Mouse (Mus musculus) embryonic fibroblast, embryonic 13.5 days (primary cell): ENCODE measurements around the gene Gm7247. TPM values are rescaled to one million over a fixed set of nuclear protein-coding genes. Genes with fewer than 3 reads are reported as not detected.
"Not testable (repeated sequence)": the region's sequence is repeated elsewhere in the genome, so short reads cannot be mapped to it uniquely, and the experiment has no call there.

Experiments
- H3K27ac ChIP-seq: 2 replicates; pipeline ENCODE4 v1.5.1; 2012; ENCODE audit warnings: low read length, control low read depth, inconsistent platforms; ENCODE audit not compliant: insufficient read depth
- H3K4me1 ChIP-seq: 2 replicates; pipeline ENCODE4 v1.6.1; 2011; ENCODE audit warnings: low read length; ENCODE audit not compliant: control insufficient read depth, insufficient read depth
- H3K4me3 ChIP-seq: 2 replicates; pipeline ENCODE4 v1.5.1; 2011; ENCODE audit warnings: mild to moderate bottlenecking, control low read depth, low read length; ENCODE audit not compliant: insufficient read depth
- CTCF ChIP-seq: IDR thresholded peaks from 2 replicates; pipeline ENCODE4 v1.5.1; 2011; ENCODE audit warnings: mild to moderate bottlenecking, control low read depth, low read length, moderate library complexity, borderline replicate concordance; ENCODE audit not compliant: insufficient read depth
- POLR2A ChIP-seq: IDR thresholded peaks from 2 replicates; pipeline ENCODE4 v1.6.1; 2011; ENCODE audit warnings: low read depth, mild to moderate bottlenecking, control low read depth, low read length, moderate library complexity
- polyA plus RNA-seq: library from polyadenylated mRNA; stranded (reverse); fragments of >200 nt; gene quantifications from 2 replicates; pipeline ENCODE4 v1.2.4, GENCODE M21; 2011; ENCODE audit warnings: low read depth; ENCODE audit not compliant: missing spikeins, insufficient read length

Gene Gm7247
- polyA plus RNA-seq, 1 experiment = not detected

GRCm38 (mm10) chr14:51423885-51424284 is 62.3 kb downstream of the Gm7247 start:
- Histone ChIP-seq H3K27ac (no peak overlapping the region), H3K4me3 (no peak overlapping the region), H3K4me1 (no peaks in the 10 kb centered on the region)
- TF ChIP-seq POLR2A = no peak
- TF ChIP-seq CTCF = no peak

- H3K4me3 ChIP-seq, H3K27ac ChIP-seq, H3K4me1 ChIP-seq: not testable (repeated sequence)
These were observed 68.6 kb downstream of the Gm7247 start for GRCm38 (mm10) chr14:51430138-51430537.

GRCm38 (mm10) chr14:51434546-51434945 is 73.0 kb downstream of the Gm7247 start:
- Histone ChIP-seq H3K4me1 (no peaks in the 10 kb centered on the region), H3K4me3 (no peak overlapping the region), H3K27ac (no peak overlapping the region)
- TF ChIP-seq POLR2A (no peak), CTCF (no peak)

- Histone ChIP-seq H3K27ac (no peak overlapping the region), H3K4me1 (no peaks in the 10 kb centered on the region), H3K4me3 (no peak overlapping the region)
- TF ChIP-seq POLR2A (no peak), CTCF (no peak)
These were observed 73.5 kb downstream of the Gm7247 start for GRCm38 (mm10) chr14:51435020-51435419.

GRCm38 (mm10) chr14:51438955-51439354 is 77.4 kb downstream of the Gm7247 start:
- Histone ChIP-seq H3K27ac (no peak overlapping the region), H3K4me3 (no peak overlapping the region), H3K4me1 (no peaks in the 10 kb centered on the region)
- no peak for TF ChIP-seq CTCF
- TF ChIP-seq POLR2A = no peak

GRCm38 (mm10) chr14:51451557-51451956 is 90.0 kb downstream of the Gm7247 start, which contains the start of gene Vmn2r89:
Vmn2r89 (plus strand) TSS chr14:51451857.
- not testable (repeated sequence) for H3K4me1 ChIP-seq, H3K27ac ChIP-seq, H3K4me3 ChIP-seq

- not testable (repeated sequence) for H3K27ac ChIP-seq, H3K4me1 ChIP-seq, H3K4me3 ChIP-seq
These were observed 118.7 kb downstream of the Gm7247 start for GRCm38 (mm10) chr14:51480278-51480677.

- not testable (repeated sequence) for H3K27ac ChIP-seq, H3K4me3 ChIP-seq, H3K4me1 ChIP-seq
These were observed 119.9 kb downstream of the Gm7247 start for GRCm38 (mm10) chr14:51481332-51482015.

GRCm38 (mm10) chr14:51482051-51482715 is 120.6 kb downstream of the Gm7247 start:
- H3K27ac ChIP-seq = no peak overlapping the region
- no peak for TF ChIP-seq POLR2A
- TF ChIP-seq CTCF = no peak
- H3K4me1 ChIP-seq = no peaks in the 10 kb centered on the region
- H3K4me3 ChIP-seq = no peak overlapping the region

GRCm38 (mm10) chr14:51482971-51483381 is 121.4 kb downstream of the Gm7247 start:
- not testable (repeated sequence) for H3K4me3 ChIP-seq, H3K27ac ChIP-seq, H3K4me1 ChIP-seq

GRCm38 (mm10) chr14:51483671-51484070 is 122.1 kb downstream of the Gm7247 start:
- no peaks in the 10 kb centered on the region for H3K4me1 ChIP-seq
- no peak overlapping the region for H3K4me3 ChIP-seq
- H3K27ac ChIP-seq = no peak overlapping the region
- TF ChIP-seq POLR2A = no peak
- no peak for TF ChIP-seq CTCF
